Mouse (Mus musculus): ENCODE measurements around the gene Gdf1.

Gene Gdf1

GRCm38 (mm10) chr8:70329835-70330740 is 471 bp downstream of the Gdf1 start:
- DNase-seq (ENCODE audit: low read depth, low spot score): no peak

GRCm38 (mm10) chr8:70330741-70331364 is 1.2 kb downstream of the Gdf1 start:
- no peak for DNase-seq (ENCODE audit: low read depth, low spot score)

- DNase-seq (ENCODE audit: low read depth, low spot score): no peak
Observed at GRCm38 (mm10) chr8:70331526-70331925, 1.9 kb downstream of the Gdf1 start.

GRCm38 (mm10) chr8:70332070-70332877 is 2.7 kb downstream of the Gdf1 start:
- DNase-seq (ENCODE audit: low read depth, low spot score): no peak

- DNase-seq (ENCODE audit: low read depth, low spot score): no peak
Observed at GRCm38 (mm10) chr8:70332878-70333202, 3.2 kb downstream of the Gdf1 start.

- no peak for DNase-seq (ENCODE audit: low read depth, low spot score)
Observed at GRCm38 (mm10) chr8:70338931-70339330, 9.3 kb downstream of the Gdf1 start.

- DNase-seq (ENCODE audit: low read depth, low spot score): no peak
Observed at GRCm38 (mm10) chr8:70340659-70341058, 11.0 kb downstream of the Gdf1 start.

GRCm38 (mm10) chr8:70342007-70342406 is 12.4 kb downstream of the Gdf1 start:
- no peak for DNase-seq (ENCODE audit: low read depth, low spot score)

- no peak for DNase-seq (ENCODE audit: low read depth, low spot score)
Observed at GRCm38 (mm10) chr8:70343076-70343475, 13.5 kb downstream of the Gdf1 start.

GRCm38 (mm10) chr8:70343696-70344095 is 14.1 kb downstream of the Gdf1 start:
- no peak for DNase-seq (ENCODE audit: low read depth, low spot score)

GRCm38 (mm10) chr8:70344279-70344678 is 14.7 kb downstream of the Gdf1 start:
- no peak for DNase-seq (ENCODE audit: low read depth, low spot score)

GRCm38 (mm10) chr8:70347443-70347842 is 17.8 kb downstream of the Gdf1 start:
- no peak for DNase-seq (ENCODE audit: low read depth, low spot score)

- no peak for DNase-seq (ENCODE audit: low read depth, low spot score)
Observed at GRCm38 (mm10) chr8:70347860-70348420, 18.3 kb downstream of the Gdf1 start.

GRCm38 (mm10) chr8:70351035-70351999 is 21.7 kb downstream of the Gdf1 start:
- DNase-seq (ENCODE audit: low read depth, low spot score): no peak

GRCm38 (mm10) chr8:70352000-70352384 is 22.4 kb downstream of the Gdf1 start:
- DNase-seq (ENCODE audit: low read depth, low spot score): no peak

GRCm38 (mm10) chr8:70352657-70353151 is 23.1 kb downstream of the Gdf1 start:
- no peak for DNase-seq (ENCODE audit: low read depth, low spot score)

- peak; percentile 96 for DNase-seq (ENCODE audit: low read depth, low spot score)
Observed at GRCm38 (mm10) chr8:70353194-70353817, 23.7 kb downstream of the Gdf1 start, which contains the start of gene Upf1. Gene Upf1, minus strand, starts transcription at chr8:70353278.

- DNase-seq (ENCODE audit: low read depth, low spot score): no peak
Observed at GRCm38 (mm10) chr8:70354004-70354403, 24.4 kb downstream of the Gdf1 start.

GRCm38 (mm10) chr8:70356111-70356510 is 26.5 kb downstream of the Gdf1 start:
- DNase-seq (ENCODE audit: low read depth, low spot score): no peak

- no peak for DNase-seq (ENCODE audit: low read depth, low spot score)
Observed at GRCm38 (mm10) chr8:70359411-70359810, 29.8 kb downstream of the Gdf1 start.
